Mouse (Mus musculus) megakaryocyte progenitor cell, adult 5-6 weeks (primary cell): ENCODE data around the gene Hsdl1. TPM values are rescaled to one million over a fixed set of nuclear protein-coding genes. Genes with fewer than 3 reads are reported as not detected.
A peak's percentile ranks its signal among the peaks of the same experiment; 100 is the strongest.

Source experiments
- ATAC-seq: replicated peaks from 2 replicates; pipeline ENCODE4 v1.8.0; 2016; ENCODE audit warnings: mild to moderate bottlenecking, moderate TSS enrichment, inconsistent platforms; ENCODE audit not compliant: poor library complexity
- total RNA-seq, 2 experiments: library from RNA; stranded (forward) in 1 of 2; stranded (reverse) in 1 of 2; fragments of 157-497, 149-512 nt in 1 of 2; fragments of 200-1000 nt in 1 of 2; gene quantifications; 2 replicates each; pipeline versions ENCODE4 v1.2.3 to v1.2.4; 2015 to 2017

The Hsdl1 gene
- total RNA-seq (2015) (13.0 and 13.1 TPM in 2 replicates), total RNA-seq (2017) (42.6 and 52.8 TPM in 2 replicates)

GRCm38 (mm10) chr8:119574437-119575365 lies at the start of gene Hsdl1, which contains the start of gene Dnaaf1:
Gene Hsdl1 (minus strand): TSS chr8:119575183.
Gene Dnaaf1 (plus strand): TSS chr8:119575235.
- peak; percentile 57 for ATAC-seq

DNA sequence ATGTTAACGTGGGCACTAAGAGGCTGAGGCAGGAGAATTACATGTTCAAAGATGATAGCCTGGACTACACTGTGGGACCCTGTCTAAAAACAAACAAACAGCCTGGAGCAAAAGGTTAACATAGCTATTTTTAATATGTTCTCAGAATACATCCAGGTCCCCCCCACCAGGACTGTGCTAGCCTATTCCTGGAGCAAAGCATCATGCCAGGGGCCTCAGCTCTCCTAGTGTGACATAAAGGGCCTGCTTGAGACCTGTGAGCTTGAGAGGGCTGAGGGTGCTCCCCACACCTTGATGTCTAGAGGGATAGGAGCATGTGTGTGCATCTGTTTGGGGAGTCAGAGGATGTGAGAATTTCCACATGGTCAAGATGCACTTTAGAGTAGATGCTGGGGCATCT lies 48.8 kb upstream of the Hsdl1 start:
- ATAC-seq = no peak

DNA sequence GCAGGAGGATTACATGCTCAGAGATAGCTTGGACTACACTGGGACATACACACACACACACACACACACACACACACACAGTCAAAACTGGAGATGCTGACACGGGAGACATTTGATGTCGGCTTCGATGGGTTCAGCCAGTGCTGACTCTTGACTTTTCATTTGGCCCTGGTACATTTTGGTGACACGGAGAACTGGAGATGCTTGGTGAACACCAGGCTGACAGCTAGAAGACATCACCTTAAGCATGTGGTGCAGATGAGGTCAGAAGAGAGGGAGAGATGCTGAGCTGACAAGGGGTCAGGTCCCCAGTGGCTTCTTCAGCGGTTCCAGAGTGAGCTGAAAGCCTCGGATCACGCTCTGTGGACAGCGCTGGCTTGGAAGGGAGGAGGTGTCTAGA lies 48.1 kb upstream of the Hsdl1 start:
- no peak for ATAC-seq

GRCm38 (mm10) chr8:119622555-119622954 lies 47.6 kb upstream of the Hsdl1 start:
- no peak for ATAC-seq

GRCm38 (mm10) chr8:119620848-119621465 lies 46.0 kb upstream of the Hsdl1 start:
- no peak for ATAC-seq

DNA sequence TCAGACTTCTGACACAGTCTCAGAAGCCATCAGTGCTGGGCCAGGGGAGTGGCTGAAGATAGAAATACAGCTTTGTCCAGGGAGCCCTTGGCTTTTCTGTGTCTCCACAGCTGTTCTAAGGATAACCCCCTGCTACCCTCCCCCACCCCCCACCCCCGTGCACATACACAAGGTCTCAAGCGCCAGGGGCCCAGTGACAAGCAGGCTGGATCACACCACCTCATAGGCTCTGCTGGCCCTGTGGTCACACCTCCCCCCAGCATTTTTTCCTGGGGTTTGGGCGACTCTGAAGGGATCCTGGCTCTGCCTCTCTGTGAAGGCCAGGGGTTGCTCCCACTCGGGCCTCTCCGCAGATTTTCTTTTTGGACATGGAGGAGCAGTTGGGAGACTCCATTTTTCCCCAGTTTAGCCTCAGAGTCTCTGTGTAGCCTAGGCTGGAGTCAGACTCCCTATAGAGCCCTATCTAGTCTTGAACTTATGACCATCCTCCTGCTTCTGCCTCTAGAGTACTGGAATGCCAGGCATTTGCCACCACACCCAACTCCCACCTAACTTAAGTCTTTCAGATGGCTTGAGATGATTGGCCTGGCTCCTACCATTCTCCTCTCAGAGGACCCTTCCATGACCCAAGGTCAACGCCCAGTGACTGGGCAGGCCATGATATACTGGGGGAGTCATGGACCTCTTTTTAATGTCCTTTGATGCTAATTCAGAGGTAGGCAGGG lies 45.3 kb upstream of the Hsdl1 start:
- no peak for ATAC-seq

DNA sequence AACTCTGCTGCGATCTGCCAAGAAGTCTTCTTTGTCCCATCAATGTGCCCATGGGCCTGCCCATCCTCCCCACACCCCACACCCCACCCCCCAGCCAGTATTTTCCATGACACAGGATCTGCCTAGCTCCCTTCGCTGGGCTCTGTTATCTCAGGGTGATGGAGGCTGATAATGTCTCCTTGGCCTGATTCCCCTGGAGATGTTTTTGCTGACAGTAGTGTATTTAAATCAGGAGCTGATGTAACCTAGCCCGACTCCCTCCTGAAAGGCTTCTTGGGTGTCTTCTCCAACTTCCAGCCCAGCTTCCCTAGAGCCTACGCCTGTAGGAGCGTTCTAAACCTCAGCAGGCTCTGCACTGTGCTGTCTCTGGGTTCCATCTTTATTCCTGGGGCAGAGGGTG lies 43.9 kb upstream of the Hsdl1 start:
- no peak for ATAC-seq

GRCm38 (mm10) chr8:119617586-119617985 lies 42.6 kb upstream of the Hsdl1 start:
- no peak for ATAC-seq

- ATAC-seq = no peak
Measured at GRCm38 (mm10) chr8:119616811-119617210, 41.8 kb upstream of the Hsdl1 start.

DNA sequence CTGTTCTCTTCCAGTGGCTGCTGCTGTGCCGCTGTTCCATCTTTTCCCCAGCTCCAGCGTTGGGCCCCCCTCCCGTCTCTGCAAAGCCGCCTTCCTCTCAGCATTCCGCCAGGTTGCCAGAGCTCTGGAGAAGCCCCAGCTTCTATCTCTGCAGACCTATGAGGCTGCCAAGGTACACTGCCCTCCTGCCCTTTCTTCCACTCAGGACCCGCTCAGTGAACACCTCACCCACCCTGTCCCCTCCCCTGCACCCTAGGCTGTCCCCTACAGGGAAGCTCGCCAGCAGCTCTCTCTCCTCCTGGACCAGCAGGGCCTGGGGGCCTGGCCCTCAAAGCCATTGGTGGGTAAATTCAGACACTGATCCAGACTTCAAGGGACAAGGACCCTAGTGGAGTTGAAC lies 41.4 kb upstream of the Hsdl1 start:
- ATAC-seq = no peak

DNA sequence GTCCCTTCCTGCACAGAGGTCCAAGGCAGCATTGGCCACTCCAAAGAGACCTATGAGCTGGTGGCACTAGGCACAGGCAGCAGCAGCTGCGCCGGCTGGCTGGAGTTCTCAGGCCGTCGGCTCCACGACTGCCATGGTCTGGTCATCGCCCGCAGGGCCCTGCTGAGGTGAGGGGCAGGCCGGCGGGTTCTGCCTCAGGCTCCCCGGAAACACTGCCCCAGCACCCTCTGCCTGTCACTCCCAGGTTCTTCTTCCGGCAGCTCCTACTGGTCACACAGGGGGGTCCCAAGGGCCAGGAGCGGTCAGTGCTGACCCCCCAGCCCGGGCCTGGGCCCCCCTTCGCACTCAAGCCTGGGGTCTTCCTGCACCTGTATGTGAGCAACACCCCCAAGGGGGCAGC lies 40.1 kb upstream of the Hsdl1 start:
- ATAC-seq = no peak

DNA sequence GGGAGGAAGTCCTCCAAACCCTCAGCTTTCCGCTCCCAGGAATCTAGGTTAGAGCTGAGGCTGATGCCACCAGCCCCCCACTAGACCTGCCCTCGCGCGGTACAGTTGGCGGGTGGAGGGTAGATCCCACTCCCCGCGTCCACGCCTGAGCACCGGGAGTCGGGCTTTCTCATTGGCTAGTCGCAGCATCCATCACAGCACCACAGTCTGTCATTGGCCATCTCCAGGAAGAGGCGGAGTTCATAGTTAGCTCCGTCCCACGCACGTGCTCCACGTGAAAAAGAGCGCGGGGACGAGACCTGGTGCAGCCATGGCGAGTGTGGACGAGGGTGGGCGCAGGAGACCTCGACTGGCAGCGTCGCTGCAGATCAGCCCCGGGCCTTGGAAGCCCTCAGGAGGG lies 37.5 kb upstream of the Hsdl1 start, which contains the start of gene Adad2:
Adad2 (plus strand) TSS at position 277 of the 400 bp plus-strand sequence.
- 0 out of 2 replicates have a peak, but pooled peaks have one; percentile 34 for ATAC-seq

- no peak for ATAC-seq
Measured at GRCm38 (mm10) chr8:119606224-119606623, 31.2 kb upstream of the Hsdl1 start.

- ATAC-seq = peak; percentile 95
Measured at GRCm38 (mm10) chr8:119604996-119605395, 30.0 kb upstream of the Hsdl1 start, which contains the start of gene Taf1c. Gene Taf1c (minus strand): TSS chr8:119605222.

GRCm38 (mm10) chr8:119604398-119604803 lies 29.4 kb upstream of the Hsdl1 start:
- ATAC-seq = peak; percentile 63

GRCm38 (mm10) chr8:119603771-119604170 lies 28.8 kb upstream of the Hsdl1 start:
- ATAC-seq = no peak

DNA sequence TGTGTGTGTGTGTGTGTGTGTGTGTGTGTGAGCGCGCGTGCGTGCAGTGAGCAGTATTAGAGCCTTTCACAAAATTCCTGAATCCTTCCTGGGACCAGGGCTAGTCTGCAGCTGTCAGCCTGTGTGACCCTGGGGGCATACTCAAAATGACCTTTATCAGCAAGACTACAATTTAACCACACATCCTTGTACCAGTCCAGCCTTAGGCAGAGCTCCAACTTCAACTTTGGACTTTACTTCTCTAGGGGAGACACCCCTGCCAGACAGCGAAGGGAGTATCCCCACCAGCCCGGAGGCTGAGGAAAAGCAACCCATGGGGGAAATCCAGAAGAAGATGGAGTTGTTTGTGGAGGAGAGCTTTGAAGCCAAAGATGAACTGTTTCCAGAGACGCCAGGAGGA lies 16.5 kb upstream of the Hsdl1 start:
- ATAC-seq = no peak

- no peak for ATAC-seq
Measured at GRCm38 (mm10) chr8:119590348-119590747, 15.4 kb upstream of the Hsdl1 start.

- ATAC-seq = no peak
Measured at GRCm38 (mm10) chr8:119588844-119589243, 13.9 kb upstream of the Hsdl1 start.

DNA sequence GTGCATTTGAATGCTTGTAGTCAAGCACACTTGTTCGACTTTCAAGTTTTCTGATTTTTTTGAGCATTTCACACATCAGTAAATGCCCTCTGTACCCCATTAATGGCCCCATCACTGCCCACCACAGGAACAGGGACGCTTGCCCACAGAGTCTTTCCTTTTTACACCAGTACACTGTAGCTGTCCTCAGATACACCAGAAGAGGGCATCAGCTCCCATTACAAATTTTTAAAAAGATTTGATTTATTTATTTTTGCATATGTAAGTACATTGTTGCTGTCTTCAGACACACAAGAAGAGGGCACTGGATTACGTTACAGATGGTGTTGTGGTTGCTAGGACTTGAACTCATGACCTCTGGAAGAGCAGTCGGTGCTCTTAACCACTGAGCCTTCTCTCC lies 13.3 kb upstream of the Hsdl1 start:
- no peak for ATAC-seq

GRCm38 (mm10) chr8:119585901-119586300 lies 10.9 kb upstream of the Hsdl1 start:
- ATAC-seq = peak; percentile 76
